Mouse (Mus musculus) liver, embryonic 12.5 days (tissue): ENCODE data around the gene Islr2. TPM values are rescaled to one million over a fixed set of nuclear protein-coding genes. Genes with fewer than 3 reads are reported as not detected.
A peak's percentile ranks its signal among the peaks of the same experiment; 100 is the strongest.
"Not testable (repeated sequence)": the region's sequence is repeated elsewhere in the genome, so short reads cannot be mapped to it uniquely, and the experiment has no call there.

ENCODE experiments used
- ATAC-seq: fragments of 200-750 bp; cut with Nextera tagmentation; 2 replicates; pipeline ENCODE4 v1.8.0; 2017; ENCODE audit warnings: moderate number of reproducible peaks, mild to moderate bottlenecking, moderate library complexity
- H3K27ac ChIP-seq: fragments of 300-500 bp; sonication (generic); 2 replicates; pipeline ENCODE4 v1.5.1; 2016; ENCODE audit warnings: mild to moderate bottlenecking
- H3K27me3 ChIP-seq: fragments of 300-500 bp; sonication (generic); replicated peaks from 2 replicates; pipeline ENCODE4 v1.6.1; 2016; ENCODE audit warnings: mild to moderate bottlenecking, moderate library complexity
- H3K36me3 ChIP-seq: fragments of 300-500 bp; sonication (generic); 2 replicates; pipeline ENCODE4 v1.6.1; 2016; ENCODE audit warnings: mild to moderate bottlenecking, moderate library complexity
- H3K4me1 ChIP-seq: fragments of 300-500 bp; sonication (generic); 2 replicates; pipeline ENCODE4 v1.6.1; 2016
- H3K4me2 ChIP-seq: fragments of 300-500 bp; sonication (generic); 2 replicates; pipeline ENCODE4 v1.6.1; 2016; ENCODE audit warnings: mild to moderate bottlenecking, moderate library complexity
- H3K4me3 ChIP-seq: fragments of 300-500 bp; sonication (generic); 2 replicates; pipeline ENCODE4 v1.5.1; 2016; ENCODE audit warnings: mild to moderate bottlenecking, moderate library complexity
- H3K9ac ChIP-seq: fragments of 300-500 bp; sonication (generic); 2 replicates; pipeline ENCODE4 v1.6.1; 2016; ENCODE audit warnings: mild to moderate bottlenecking, moderate library complexity
- H3K9me3 ChIP-seq: fragments of 300-500 bp; sonication (generic); replicated peaks from 2 replicates; pipeline ENCODE4 v1.6.1; 2016; ENCODE audit warnings: mild to moderate bottlenecking, moderate library complexity
- WGBS: fragments of 180-500 bp; shearing (Covaris S2); methylation state at CpG from one replicate; pipeline ENCODE4 v1.1.7; 2016; ENCODE audit not compliant: insufficient replicate concordance; 5-methylcytosine and 5-hydroxymethylcytosine counted together
- polyA plus RNA-seq: library from polyadenylated mRNA; unstranded; fragments of >200 nt; fragmentation: Nextera tagmentation; extraction: Ambion mirVana; gene quantifications from 2 replicates; pipeline ENCODE4 v1.2.1, GENCODE M21; 2016

The Islr2 gene
- polyA plus RNA-seq, result 0.07 TPM in 1 of 2 replicates, not detected in the other

DNA sequence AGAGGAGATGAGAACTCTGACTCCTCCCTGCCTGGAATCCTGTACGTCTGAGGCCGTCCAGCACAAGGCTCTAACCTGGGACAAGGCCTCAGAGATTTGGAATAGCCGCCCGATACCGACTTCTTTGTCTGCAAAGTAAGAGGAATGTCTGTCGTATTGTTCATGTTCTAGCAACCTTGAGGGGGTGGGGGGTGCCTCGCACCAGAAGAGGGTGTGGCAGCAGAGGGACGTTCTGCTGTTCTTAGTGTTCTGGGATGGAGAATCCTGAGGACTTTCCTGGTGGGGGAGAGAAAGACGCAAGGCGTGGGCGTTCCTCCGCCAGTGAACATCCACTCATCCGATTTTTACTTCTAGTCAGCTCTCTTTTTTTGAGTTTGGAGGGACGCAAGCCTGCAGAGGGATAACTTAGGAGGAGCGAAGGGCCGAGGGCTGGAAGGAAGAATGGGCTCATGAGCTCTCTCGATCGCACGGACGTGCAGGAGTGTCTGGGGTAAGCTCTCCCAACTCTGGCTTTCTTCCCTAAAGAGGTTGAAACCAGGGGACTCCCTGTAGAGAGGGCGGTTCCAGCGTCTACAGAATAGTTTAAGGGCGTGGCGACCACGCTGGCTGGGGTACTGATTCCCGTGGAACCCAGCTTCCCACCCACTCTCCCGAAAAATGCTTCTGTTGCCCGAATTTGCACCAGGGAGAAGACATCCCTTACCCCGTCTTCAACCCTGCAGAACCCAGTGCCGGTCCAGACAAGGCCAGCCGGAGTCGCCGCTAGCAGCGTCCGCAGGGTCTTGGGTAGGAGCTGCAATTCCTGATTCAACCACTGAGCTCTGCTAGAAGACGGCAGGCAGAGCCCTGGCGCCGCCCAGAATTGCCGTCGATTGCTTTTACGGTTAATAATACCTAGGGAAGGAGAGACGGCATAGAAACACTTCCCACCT is at the start of gene Islr2, which contains the start of gene Islr:
Islr2 (minus strand) TSS at position 804 of the 932 bp plus-strand sequence.
Islr (minus strand) TSS at position 791 of the 932 bp plus-strand sequence.
- Histone ChIP-seq H3K4me3 (peak within 1 kb of the TSS; percentile 49), H3K4me1 (peaks cover 6% of the 10 kb centered on the region), H3K4me2 (peak within 1 kb of the TSS; percentile 67), H3K27me3 (peaks cover 88% of the 10 kb centered on the region), H3K9ac (peak within 1 kb of the TSS; percentile 40; the same call in 1 of the 2 replicates), H3K36me3 (no peaks in the 10 kb centered on the region), H3K27ac (no peak within 1 kb of the TSS), H3K9me3 (no peaks in the 10 kb centered on the region)
- peak; percentile 71 for ATAC-seq
- WGBS, result 4% methylated on average over 42 of the region's 42 CpGs

DNA sequence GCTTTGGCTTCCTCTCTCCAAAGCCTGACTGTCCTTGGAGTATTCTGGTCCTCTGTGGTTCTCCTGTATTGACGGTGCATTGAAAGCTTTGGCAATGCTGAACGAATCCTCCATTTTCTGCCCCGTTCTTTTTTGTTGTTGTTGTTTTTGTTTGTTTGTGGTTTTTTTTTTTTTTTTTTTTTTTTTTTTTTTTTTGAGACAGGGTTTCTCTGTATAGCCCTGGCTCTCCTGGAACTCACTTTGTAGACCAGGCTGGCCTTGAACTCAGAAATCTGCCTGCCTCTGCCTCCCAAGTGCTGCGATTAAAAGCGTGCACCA is 49.6 kb upstream of the Islr2 start:
- Histone ChIP-seq H3K4me2 (peak overlapping the region; percentile 90), H3K27ac (peak overlapping the region; percentile 85), H3K4me3 (peak overlapping the region; percentile 70), H3K9ac (peak overlapping the region; percentile 78), H3K4me1 (peaks cover 46% of the 10 kb centered on the region)
- WGBS, result 57% methylated on average over 5 of the region's 5 CpGs
- not testable (repeated sequence) for ATAC-seq, H3K36me3 ChIP-seq, H3K9me3 ChIP-seq, H3K27me3 ChIP-seq

DNA sequence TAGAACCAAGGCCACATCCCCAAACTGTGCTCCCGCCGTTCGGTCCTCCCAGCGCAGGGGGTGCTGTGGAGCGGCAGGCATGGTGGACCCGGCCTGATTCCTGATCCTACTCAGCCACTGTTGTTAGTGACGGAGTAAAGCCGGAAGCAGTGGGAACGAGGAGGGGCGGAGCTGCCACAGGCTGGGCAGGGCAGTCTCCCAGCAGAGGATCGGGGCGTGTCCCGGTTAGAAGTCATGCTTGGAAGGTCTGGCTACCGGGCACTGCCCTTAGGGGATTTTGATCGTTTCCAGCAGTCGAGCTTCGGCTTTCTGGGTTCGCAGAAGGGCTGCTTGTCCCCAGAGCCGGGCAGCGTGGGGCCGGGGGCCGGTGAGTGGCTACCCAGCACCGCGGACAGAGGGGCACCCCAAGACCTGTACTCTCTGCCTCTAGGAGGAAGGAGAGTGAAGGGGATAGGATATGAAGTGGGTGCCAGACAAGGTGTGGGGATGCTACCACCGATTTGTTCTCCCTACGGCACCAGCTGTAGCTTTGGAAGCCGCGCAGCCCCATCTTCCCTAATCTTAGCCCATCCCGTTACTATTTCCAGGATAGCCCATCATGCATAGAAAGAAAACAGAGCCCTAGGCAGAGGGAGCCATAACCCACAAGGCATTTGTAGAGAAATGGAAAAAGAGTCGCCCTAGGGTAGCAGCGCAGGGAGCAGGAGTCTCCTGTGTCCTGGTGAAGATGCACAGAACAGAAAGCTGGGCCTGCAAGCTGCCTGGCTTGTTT is 49.1 kb upstream of the Islr2 start, which contains the start of gene Stoml1:
Stoml1 (plus strand) TSS at position 132 of the 772 bp plus-strand sequence.
- Histone ChIP-seq H3K9me3 (no peaks in the 10 kb centered on the region), H3K36me3 (0 out of 2 replicates have a peak, but pooled peaks cover 3% of the 10 kb centered on the region), H3K27me3 (no peaks in the 10 kb centered on the region), H3K9ac (peak within 1 kb of the TSS; percentile 78), H3K27ac (peak within 1 kb of the TSS; percentile 85), H3K4me3 (peak within 1 kb of the TSS; percentile 70), H3K4me1 (peaks cover 51% of the 10 kb centered on the region), H3K4me2 (peak within 1 kb of the TSS; percentile 90)
- WGBS, result 1% methylated on average over 31 of the region's 31 CpGs
- ATAC-seq, result peak; percentile 94

DNA sequence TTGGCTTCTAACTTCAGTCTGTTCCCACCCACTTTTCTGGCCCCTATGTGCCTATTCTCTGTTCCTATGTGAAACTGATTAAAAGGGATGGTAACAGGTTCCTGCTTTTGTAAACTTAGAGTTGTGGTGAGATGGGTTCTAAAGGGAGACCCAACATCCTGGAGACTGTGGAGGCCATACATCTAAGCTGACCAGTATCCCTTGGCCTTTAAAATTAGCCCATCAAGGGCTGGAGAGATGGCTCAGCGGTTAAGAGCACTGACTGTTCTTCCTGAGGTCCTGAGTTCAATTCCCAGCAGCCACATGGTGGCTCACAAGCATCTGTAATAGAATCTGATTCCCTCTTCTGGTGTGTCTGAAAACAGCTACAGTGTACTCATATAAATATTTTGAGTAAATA is 46.6 kb upstream of the Islr2 start:
- peak overlapping the region; percentile 96 for H3K27ac ChIP-seq
- ATAC-seq, H3K4me3 ChIP-seq, H3K9me3 ChIP-seq, H3K27me3 ChIP-seq, H3K9ac ChIP-seq, H3K4me2 ChIP-seq: not testable (repeated sequence)
- H3K36me3 ChIP-seq, result peaks cover 12% of the 10 kb centered on the region
- H3K4me1 ChIP-seq, result peaks cover 64% of the 10 kb centered on the region
- WGBS, result 77% methylated on average over 1 of the region's 1 CpGs

DNA sequence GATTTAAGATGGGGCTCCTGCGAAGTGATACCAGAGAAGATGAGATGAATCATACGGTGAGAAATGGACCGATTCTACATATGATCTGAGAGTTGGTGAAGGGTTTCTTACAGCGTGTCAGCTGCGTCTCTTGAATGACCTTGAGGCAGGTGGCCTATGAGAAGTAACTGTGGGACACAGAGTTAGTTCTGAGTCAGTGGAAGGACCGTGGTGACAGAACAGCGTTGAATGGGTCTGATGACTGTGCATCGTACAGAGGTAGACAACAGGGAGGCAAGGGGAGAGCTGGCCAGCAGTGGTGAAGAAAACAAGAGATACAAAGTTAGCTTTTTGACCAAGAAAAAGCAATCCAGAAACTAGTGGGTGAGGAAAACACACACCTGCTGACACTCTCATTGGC is 46.2 kb upstream of the Islr2 start:
- H3K36me3 ChIP-seq, result peaks cover 13% of the 10 kb centered on the region
- H3K27ac ChIP-seq, result peak overlapping the region; percentile 96
- no peak for ATAC-seq
- peaks cover 61% of the 10 kb centered on the region for H3K4me1 ChIP-seq
- no peaks in the 10 kb centered on the region for H3K27me3 ChIP-seq
- H3K9ac ChIP-seq, result peak overlapping the region; percentile 91
- H3K4me2 ChIP-seq, result peak overlapping the region; percentile 94
- H3K4me3 ChIP-seq, result peak overlapping the region; percentile 83
- 81% methylated on average over 8 of the region's 8 CpGs for WGBS
- H3K9me3 ChIP-seq, result no peaks in the 10 kb centered on the region

DNA sequence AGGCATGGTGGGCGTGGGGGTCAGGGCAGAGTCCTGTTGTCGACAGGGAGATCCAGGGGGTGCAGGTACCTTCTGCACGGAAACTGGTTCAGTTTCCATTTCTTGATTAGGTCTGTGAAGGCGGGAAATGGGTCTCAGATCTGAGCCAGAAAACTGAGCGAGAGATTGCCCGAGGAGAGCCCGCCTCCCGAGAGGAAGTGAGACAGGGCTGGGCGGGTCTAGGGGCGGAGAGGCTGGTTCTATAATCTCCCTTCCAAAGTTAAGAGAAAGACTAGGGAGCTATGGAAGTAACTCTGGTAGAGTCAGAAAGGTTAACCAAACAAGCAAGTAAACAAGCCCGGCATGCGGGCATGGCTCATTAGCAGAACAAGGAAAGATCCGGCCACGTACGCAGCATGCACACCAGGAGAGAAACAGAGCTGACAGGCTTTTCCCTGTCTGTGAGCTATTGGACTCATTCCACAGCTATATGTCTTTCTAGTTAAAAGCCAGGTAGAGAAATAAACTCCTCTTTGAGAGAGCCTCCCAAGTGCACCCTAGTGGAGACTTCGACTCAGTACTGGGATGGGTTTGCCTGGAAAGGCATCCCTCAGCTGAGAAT is 45.6 kb upstream of the Islr2 start, which contains the start of gene Pml:
Pml (minus strand) TSS at position 195 of the 601 bp plus-strand sequence.
- H3K9me3 ChIP-seq, result no peaks in the 10 kb centered on the region
- H3K4me2 ChIP-seq, result peak within 1 kb of the TSS; percentile 94
- H3K4me3 ChIP-seq, result peak within 1 kb of the TSS; percentile 83
- WGBS, result 2% methylated on average over 16 of the region's 16 CpGs
- peak; percentile 74 for ATAC-seq
- peaks cover 62% of the 10 kb centered on the region for H3K4me1 ChIP-seq
- no peaks in the 10 kb centered on the region for H3K27me3 ChIP-seq
- peaks cover 19% of the 10 kb centered on the region for H3K36me3 ChIP-seq
- H3K27ac ChIP-seq, result peak within 1 kb of the TSS; percentile 96
- H3K9ac ChIP-seq, result peak within 1 kb of the TSS; percentile 91

DNA sequence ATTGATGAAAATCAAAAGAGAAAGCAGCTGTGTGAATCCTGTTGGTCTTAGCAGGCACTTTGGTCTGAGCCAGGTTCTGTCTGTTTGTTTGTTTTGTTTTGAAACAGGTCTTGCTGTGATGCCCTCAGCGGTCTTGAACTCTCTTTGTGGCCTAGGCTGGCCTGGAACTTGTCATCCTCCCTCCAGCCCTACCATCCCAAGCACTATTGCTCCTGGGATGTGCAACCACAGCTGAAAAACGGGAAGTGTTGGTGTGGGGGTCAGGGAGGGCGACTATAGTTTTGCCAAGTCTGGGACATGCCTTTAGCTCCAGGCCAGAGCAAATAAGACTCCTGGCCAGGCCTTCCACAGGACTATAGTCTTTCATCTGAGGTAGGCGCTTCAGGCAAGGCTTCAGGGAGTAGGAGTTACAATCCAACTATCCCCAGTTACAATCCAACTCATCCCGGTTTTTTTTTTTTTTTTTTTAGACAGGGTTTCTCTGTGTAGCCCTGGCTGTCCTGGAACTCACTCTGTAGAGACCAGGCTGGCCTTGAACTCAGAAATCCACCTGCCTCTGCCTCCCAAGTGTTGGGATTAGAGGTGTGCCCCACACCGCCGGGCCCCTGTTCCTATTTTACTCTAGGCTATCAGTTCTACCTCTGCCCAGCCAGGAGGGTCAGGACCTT is 44.8 kb upstream of the Islr2 start:
- peaks cover 68% of the 10 kb centered on the region for H3K4me1 ChIP-seq
- no peak for ATAC-seq
- peak overlapping the region; percentile 94 for H3K4me2 ChIP-seq
- H3K36me3 ChIP-seq, result peaks cover 27% of the 10 kb centered on the region
- H3K9me3 ChIP-seq, result no peaks in the 10 kb centered on the region
- peak overlapping the region; percentile 83 for H3K4me3 ChIP-seq
- no peaks in the 10 kb centered on the region for H3K27me3 ChIP-seq
- 11% methylated on average over 7 of the region's 7 CpGs for WGBS
- H3K9ac ChIP-seq, result peak overlapping the region; percentile 91
- H3K27ac ChIP-seq, result peak overlapping the region; percentile 96

DNA sequence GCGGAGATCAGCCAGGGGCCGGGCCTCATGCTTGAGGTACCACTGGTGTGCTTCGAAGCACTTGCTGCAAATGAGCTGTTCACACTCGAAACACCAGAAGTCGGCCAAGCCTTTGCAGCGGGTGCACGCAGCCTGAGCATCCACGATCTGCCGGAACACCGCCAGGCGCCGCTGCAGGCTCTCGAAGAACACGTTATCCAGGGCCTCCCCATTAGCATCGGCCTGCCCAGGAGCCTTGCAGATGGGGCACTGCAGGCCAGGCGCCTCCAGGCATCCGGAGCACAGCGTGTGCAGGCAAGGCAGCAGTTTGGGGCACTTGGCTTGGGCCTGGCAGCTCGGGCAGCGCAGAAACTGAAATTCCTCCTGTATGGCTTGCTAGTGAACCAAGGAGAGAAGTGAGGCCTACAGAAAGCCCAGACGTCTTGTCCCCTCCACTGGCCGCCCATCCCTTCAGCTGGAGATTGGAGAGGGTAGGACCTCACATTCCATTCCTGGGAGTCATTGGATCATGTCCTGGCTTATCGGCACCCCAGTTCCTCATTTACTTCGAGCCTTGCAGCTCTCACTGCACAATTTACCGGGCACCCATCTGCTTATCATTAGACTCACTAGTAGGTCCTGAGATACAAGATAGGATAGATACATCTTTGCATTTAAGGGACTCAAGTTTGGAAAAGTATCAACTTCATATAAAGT is 43.1 kb upstream of the Islr2 start:
- H3K27me3 ChIP-seq, result no peaks in the 10 kb centered on the region
- ATAC-seq, result peak; percentile 84
- peaks cover 74% of the 10 kb centered on the region for H3K4me1 ChIP-seq
- H3K9ac ChIP-seq, result peak overlapping the region; percentile 91
- WGBS, result 3% methylated on average over 25 of the region's 25 CpGs
- peak overlapping the region; percentile 96 for H3K27ac ChIP-seq
- peak overlapping the region; percentile 94 for H3K4me2 ChIP-seq
- peaks cover 44% of the 10 kb centered on the region for H3K36me3 ChIP-seq
- H3K4me3 ChIP-seq, result peak overlapping the region; percentile 83
- H3K9me3 ChIP-seq, result no peaks in the 10 kb centered on the region

DNA sequence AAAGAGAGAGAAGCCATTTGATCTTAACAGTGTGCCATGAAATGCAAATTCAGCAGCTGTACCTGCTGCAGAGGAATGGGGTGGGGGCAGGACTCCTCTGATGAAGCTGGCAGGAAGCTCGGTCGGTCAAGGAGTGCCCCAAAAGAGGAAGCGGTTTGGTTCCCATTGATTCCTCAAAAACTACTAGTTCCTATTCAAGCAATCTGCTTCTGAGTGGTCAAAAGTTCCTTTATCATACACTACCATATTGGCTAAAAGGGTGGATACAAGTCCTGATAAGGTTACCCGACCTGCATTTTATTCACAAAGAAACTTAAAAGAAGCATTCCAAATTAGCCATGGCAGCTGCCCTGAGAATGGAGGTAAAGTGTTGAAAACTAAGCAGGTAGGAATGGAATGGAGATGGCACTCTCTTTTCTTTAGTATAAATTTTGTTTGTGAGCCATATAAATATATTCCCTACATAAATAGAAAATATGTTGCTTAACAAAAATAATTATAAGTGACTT is 42.0 kb upstream of the Islr2 start:
- peak overlapping the region; percentile 91 for H3K9ac ChIP-seq
- 10% methylated on average over 4 of the region's 4 CpGs for WGBS
- ATAC-seq, result peak; percentile 58
- H3K4me3 ChIP-seq, result peak overlapping the region; percentile 83
- H3K27ac ChIP-seq, result peak overlapping the region; percentile 96
- H3K4me2 ChIP-seq, result peak overlapping the region; percentile 94
- peaks cover 84% of the 10 kb centered on the region for H3K4me1 ChIP-seq
- peaks cover 53% of the 10 kb centered on the region for H3K36me3 ChIP-seq
- no peaks in the 10 kb centered on the region for H3K27me3 ChIP-seq
- H3K9me3 ChIP-seq, result no peaks in the 10 kb centered on the region

DNA sequence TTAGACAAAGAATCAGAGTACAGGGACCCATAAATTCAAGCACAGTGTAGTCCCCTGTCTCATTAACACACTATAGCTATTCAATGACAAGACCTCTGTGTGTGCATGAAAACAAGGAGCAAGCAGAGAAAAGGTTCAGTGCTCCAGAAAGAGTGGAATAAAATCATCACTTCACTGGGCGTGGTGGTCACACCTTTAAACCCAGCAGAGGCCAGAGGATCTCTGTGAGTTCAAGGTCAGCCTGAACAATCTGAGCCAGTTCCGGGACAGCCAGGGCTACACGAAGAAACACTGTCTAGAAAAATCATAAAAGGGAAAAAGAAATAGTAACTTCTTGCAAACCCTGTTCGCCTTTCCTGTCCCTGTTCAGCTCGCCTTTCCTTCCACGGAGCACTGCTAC is 39.6 kb upstream of the Islr2 start:
- H3K27me3 ChIP-seq, result no peaks in the 10 kb centered on the region
- peak overlapping the region; percentile 66; the same call in 1 of the 2 replicates for H3K4me2 ChIP-seq
- peaks cover 73% of the 10 kb centered on the region for H3K36me3 ChIP-seq
- no peak overlapping the region for H3K4me3 ChIP-seq
- no peaks in the 10 kb centered on the region for H3K9me3 ChIP-seq
- no peak for ATAC-seq
- peak overlapping the region; percentile 55; the same call in 1 of the 2 replicates for H3K27ac ChIP-seq
- H3K4me1 ChIP-seq, result peaks cover 73% of the 10 kb centered on the region
- no peak overlapping the region for H3K9ac ChIP-seq
- 78% methylated on average over 6 of the region's 6 CpGs for WGBS
